Mouse (Mus musculus) T-helper 2 cell (primary cell): ENCODE measurements at regions not wholly inside any gene's neighbourhood (a gene's known extent, or its start where the extent isn't known, plus 50 kb on each side); places are given as distances from the start of the nearest gene placed in this dataset.

Source experiments
- in situ Hi-C: fragments of 300-600 bp; cut with MboI, MseI; formaldehyde crosslinking; loops from one replicate; pipeline ENCODE4 v1.15.1; 2025; ENCODE audit warnings: high pct_unique_total_duplicates

GRCm38 (mm10) chr4:62808553-62808950, 156.8 kb upstream of the Zfp618 start:
- in situ Hi-C loops = no loop called here

- in situ Hi-C loops = no loop called here
These were observed 156.3 kb upstream of the Zfp618 start for GRCm38 (mm10) chr4:62809048-62809447.

GRCm38 (mm10) chr4:62819889-62820288, 145.5 kb upstream of the Zfp618 start:
- in situ Hi-C loops = no loop called here

- in situ Hi-C loops = no loop called here
These were observed 144.1 kb upstream of the Zfp618 start for GRCm38 (mm10) chr4:62821288-62821687.

DNA sequence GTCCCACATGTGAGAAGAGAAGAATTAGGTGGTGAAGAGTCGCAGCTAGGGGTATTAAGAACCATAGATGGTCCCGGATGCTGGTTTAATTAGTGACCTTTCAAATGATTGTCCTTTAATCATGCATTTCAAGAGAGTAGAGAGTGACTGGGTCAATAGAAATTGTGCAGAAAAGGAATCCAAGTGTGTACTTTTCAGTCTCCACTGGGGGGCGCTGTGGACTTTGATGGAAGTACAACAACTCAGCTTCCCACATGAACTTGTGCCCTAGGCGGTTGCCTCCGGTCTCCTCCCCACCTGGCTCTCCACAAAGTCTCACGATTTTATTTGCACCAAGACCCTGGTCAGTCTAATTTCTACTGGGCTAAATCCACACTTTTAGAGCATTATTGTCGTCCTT, 142.8 kb upstream of the Zfp618 start:
- in situ Hi-C loops = no loop called here

DNA sequence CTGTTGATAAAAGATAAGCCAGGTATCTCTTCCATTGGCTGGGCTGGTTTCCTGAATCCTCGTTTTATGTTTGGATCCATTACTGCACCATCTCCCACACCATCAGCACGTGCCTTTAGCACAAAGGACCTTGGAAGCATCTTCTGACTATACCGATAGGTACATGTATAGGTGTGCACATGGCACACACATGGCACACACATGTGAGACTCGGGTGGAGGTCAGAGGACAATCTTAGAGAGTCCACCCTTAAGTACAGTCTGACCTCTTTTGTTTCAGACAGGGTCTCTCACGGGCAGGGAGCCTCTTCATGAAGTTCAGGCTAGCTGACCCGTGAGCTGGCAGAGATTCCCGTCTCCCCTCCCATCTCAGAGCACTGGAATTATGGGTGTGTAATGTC, 142.3 kb upstream of the Zfp618 start:
- in situ Hi-C loops = no loop called here

- in situ Hi-C loops = no loop called here
These were observed 141.7 kb upstream of the Zfp618 start for GRCm38 (mm10) chr4:62823555-62824250.

- in situ Hi-C loops = no loop called here
These were observed 140.8 kb upstream of the Zfp618 start for GRCm38 (mm10) chr4:62824581-62824980.

GRCm38 (mm10) chr4:62825256-62825655, 140.1 kb upstream of the Zfp618 start:
- in situ Hi-C loops = no loop called here

GRCm38 (mm10) chr4:62828963-62829362, 136.4 kb upstream of the Zfp618 start:
- in situ Hi-C loops = no loop called here

DNA sequence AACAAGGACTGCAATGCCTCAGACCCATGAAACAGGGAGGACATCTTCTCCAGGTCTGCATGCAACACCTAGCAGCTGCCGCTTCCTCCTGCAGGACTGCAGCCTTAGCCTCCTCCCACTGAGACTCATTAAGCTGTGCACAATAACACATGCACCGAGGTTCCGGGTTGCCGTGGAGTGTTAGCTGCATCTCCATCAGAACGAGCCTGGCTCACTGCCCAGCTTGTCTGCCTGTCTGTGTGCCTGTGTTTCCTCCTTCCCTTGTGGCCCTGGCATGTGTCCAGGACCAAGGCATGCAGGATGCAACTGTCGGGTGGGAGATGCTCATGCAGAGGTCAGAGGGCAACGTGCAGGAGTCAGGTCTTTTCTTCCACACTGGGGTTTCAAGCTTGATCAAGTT, 131.4 kb upstream of the Zfp618 start:
- in situ Hi-C loops = no loop called here

DNA sequence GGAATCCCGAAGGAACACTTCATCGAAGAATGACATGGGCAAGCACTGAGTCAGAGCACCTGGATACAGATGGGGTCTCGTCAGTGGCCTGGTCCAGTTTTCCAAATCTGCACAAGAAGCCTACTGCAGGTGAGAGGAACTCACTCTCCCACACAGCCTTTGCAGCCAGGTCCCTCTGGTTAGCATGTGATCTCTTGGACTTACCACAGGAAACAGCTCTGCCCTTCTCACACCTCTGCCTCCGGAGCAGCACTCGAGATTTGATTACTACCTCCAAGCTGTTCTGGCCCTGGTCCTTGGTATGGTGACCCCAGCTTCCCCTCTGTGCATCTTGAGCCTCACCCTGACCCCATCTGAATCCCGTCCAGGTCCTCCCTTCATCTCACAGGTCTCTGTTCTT, 128.5 kb upstream of the Zfp618 start:
- in situ Hi-C loops = no loop called here

- in situ Hi-C loops = no loop called here
These were observed 114.8 kb upstream of the Zfp618 start for GRCm38 (mm10) chr4:62850526-62850925.

GRCm38 (mm10) chr4:62853335-62853734, 112.0 kb upstream of the Zfp618 start:
- in situ Hi-C loops = no loop called here

GRCm38 (mm10) chr4:62856406-62856805, 109.0 kb upstream of the Zfp618 start:
- in situ Hi-C loops = no loop called here

DNA sequence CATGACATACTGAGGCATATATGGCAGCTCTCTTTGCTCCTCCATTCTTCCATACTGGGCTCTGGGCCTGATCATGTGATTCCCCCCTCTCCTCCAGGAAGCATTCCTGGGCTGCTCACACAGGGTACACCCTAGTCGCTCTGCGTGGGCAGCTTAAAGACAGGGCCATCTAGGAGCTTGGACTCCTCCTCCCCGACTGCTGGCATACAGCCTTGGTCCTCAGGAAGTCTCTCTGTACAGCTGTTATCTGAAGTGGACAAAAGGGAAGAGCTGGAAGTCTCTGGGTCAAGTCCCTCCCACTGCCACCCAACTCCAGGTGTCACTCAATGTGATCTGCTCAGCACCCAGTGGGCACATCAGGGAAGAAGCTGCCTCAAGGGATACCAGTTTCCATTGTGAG, 102.6 kb upstream of the Zfp618 start:
- in situ Hi-C loops = loop anchor here (10.0 kb wide), 1 partner anchor 1022 kb away; no protein-coding TSS in a partner anchor

DNA sequence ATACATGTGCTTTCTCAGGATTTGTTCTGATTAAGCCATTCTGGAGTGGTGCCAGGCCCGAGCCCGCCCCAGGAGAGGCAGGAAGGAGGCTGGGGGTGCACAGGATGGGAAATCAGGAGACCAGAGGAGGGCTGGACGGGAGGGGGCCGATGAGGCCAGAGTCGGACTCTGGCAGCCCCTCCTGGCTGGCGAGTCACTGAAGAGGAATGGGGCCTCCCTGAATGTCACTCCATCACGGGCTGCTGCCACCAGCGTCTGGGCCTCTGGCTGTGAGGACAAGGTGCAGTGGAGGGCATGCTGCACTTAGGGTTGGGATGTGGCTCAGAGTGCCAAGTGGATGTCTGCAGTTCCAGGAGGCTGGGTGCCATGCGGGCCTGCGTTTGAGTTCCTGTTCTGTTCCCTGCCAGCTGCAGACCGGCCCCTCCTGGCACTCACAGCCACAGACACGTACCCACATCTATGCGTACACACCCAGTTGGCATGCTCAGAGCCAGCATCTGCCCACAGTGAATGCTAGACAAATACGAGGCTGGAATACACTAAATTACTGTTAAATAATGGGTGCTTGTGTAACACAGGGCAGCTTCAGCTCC, 94.9 kb upstream of the Zfp618 start:
- in situ Hi-C loops = no loop called here

GRCm38 (mm10) chr4:62872562-62872961, 92.8 kb upstream of the Zfp618 start:
- in situ Hi-C loops = no loop called here

DNA sequence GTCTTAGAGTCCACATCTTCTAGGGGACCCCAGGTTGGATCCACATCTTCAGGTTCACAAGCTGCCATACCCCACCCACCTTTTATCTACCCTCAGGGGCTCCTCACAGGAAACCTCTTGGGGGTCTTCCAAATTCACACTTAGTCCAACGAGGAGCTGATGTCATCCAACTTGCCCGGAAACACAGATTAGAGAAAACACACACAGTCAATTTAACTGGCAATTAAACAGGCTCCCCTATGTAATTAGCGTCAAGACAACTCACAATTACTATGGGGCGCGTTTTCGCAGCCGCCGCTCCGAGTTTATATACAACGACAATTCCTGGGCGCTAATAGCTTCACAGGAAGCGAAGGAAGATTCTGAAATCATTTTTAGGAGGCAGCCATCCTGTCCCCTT, 91.4 kb upstream of the Zfp618 start:
- in situ Hi-C loops = no loop called here

DNA sequence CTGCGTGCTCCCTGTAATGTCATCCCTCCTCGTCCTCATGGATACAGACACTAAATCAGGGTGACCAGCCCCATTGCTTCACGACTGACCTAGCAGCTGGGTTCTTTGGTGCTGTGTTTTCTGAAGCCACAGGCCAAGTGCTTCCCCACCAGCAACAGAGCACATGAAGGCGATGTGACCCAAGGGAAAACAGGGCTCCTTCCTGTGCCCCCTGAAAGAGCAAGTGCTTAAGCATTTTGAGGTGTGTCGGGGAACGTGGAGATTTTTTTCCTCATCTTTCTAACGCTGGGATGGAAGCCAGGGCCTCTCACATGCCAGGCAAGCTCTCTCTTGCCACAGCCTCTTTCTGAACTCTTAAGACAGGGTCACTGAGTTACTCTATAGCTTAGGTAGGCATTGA, 87.3 kb upstream of the Zfp618 start:
- in situ Hi-C loops = loop anchor here (5.0 kb wide), 1 partner anchor 84 kb away; no protein-coding TSS in a partner anchor

- in situ Hi-C loops = loop anchor here (5.0 kb wide), 1 partner anchor 83 kb away; no protein-coding TSS in a partner anchor
These were observed 86.4 kb upstream of the Zfp618 start for GRCm38 (mm10) chr4:62878927-62879326.

DNA sequence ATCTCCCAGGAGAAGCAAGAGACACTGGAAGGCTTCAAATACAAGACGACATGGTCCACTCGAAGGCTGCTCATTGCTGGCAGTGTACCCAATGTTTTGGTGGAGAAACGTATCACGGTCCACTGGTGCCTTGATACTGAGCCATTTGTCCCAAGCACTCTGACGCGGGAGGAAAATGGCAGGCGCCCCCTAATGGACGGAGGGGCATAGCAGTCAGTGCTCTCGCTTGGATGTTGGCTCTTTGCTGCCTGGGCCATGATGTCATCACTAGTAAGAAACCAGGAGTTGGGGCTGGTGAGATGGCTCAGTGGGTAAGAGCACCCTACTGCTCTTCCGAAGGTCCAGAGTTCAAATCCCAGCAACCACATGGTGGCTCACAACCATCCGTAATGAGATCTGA, 83.5 kb upstream of the Zfp618 start:
- in situ Hi-C loops = no loop called here

DNA sequence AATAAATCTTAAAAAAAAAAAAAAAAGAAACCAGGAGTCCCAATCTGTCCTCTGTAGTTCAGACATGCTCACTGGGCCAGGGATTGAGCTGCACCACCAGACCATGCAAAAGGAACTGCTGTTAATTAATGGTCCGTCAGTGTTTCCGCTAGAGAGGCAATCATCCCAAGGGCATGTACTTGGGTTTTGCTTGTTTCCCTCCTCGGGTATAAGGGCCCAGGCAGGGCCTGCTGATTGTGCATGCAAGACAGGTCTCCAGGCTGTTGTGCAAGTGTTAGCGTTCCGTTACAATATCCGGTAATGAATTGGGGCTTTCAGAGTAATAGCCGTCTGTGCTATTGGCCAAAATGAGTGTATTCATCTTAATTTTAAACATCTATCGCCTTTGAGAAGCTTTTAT, 83.1 kb upstream of the Zfp618 start:
- in situ Hi-C loops = no loop called here
